Mouse (Mus musculus) MEL (cell line): Measurements from ENCODE around the gene Tst. TPM values are rescaled to one million over a fixed set of nuclear protein-coding genes. Genes with fewer than 3 reads are reported as not detected.

Experiments used
- DNase-seq: peaks from one replicate; pipeline ENCODE4 v3.0.0; 2011; ENCODE audit warnings: low read depth, low spot score
- H3K27ac ChIP-seq: 2 replicates; pipeline ENCODE4 v1.5.1; 2012; ENCODE audit warnings: low read depth, mild to moderate bottlenecking, control low read depth, low read length, moderate library complexity; ENCODE audit not compliant: control insufficient read depth
- H3K27me3 ChIP-seq, 2 experiments: fragments of 150-350 bp in 1 of 2; sonication (generic) in 1 of 2; 2 replicates each; pipeline ENCODE4 v1.6.1; 2012; ENCODE audit warnings: low read length in 2 of 2, mild to moderate bottlenecking in 2 of 2, improper control_type of control experiment in 1 of 2, moderate library complexity in 1 of 2; ENCODE audit not compliant: insufficient read depth in 2 of 2, control insufficient read depth in 1 of 2
- H3K36me3 ChIP-seq, 2 experiments: 2 replicates each; pipeline ENCODE4 v1.6.1; 2012 to 2014; ENCODE audit warnings: low read length in 2 of 2, improper control_type of control experiment in 1 of 2, inconsistent platforms in 1 of 2, mild to moderate bottlenecking in 1 of 2; ENCODE audit not compliant: insufficient read depth in 2 of 2, control insufficient read depth in 1 of 2
- H3K4me1 ChIP-seq, 2 experiments: fragments of 150-350 bp in 1 of 2; sonication (generic) in 1 of 2; 2 replicates each; pipeline ENCODE4 v1.6.1; 2012; ENCODE audit warnings: low read length in 2 of 2, improper control_type of control experiment in 1 of 2, mild to moderate bottlenecking in 1 of 2; ENCODE audit not compliant: insufficient read depth in 2 of 2, control insufficient read depth in 1 of 2
- H3K4me3 ChIP-seq, 2 experiments: fragments of 150-350 bp in 1 of 2; sonication (generic) in 1 of 2; 2 replicates each; pipeline ENCODE4 v1.5.1; 2012; ENCODE audit warnings: low read depth in 2 of 2, low read length in 2 of 2, mild to moderate bottlenecking in 2 of 2, moderate library complexity in 2 of 2, control low read depth in 1 of 2, improper control_type of control experiment in 1 of 2; ENCODE audit not compliant: control insufficient read depth in 1 of 2, insufficient read depth in 1 of 2
- H3K79me2 ChIP-seq: 2 replicates; pipeline ENCODE4 v1.6.1; 2012; ENCODE audit warnings: mild to moderate bottlenecking, low read length, moderate library complexity; ENCODE audit not compliant: control insufficient read depth, poor library complexity, insufficient read depth
- H3K9ac ChIP-seq: 2 replicates; pipeline ENCODE4 v1.6.1; 2012; ENCODE audit warnings: low read depth, mild to moderate bottlenecking, control low read depth, low read length, moderate library complexity; ENCODE audit not compliant: control insufficient read depth, poor library complexity, severe bottlenecking
- H3K9me3 ChIP-seq: fragments of 150-350 bp; sonication (generic); replicated peaks from 2 replicates; pipeline ENCODE4 v1.6.1; 2012; ENCODE audit warnings: mild to moderate bottlenecking, low read length, improper control_type of control experiment, moderate library complexity; ENCODE audit not compliant: insufficient read depth
- BHLHE40 ChIP-seq: IDR thresholded peaks from 2 replicates; pipeline ENCODE4 v1.6.1; 2012; ENCODE audit warnings: low read depth, mild to moderate bottlenecking, inconsistent platforms, low read length, improper control_type of control experiment, borderline replicate concordance
- CTCF ChIP-seq, 3 experiments: IDR thresholded peaks in 2 of 3; conservative IDR thresholded peaks in 1 of 3; 2 replicates each; pipeline ENCODE4 v1.5.1; 2011 to 2012; ENCODE audit warnings: low read length in 3 of 3, low read depth in 2 of 3, mild to moderate bottlenecking in 2 of 3, improper control_type of control experiment in 1 of 3, inconsistent platforms in 1 of 3, mixed read lengths in 1 of 3, moderate library complexity in 1 of 3; ENCODE audit not compliant: control insufficient read depth in 1 of 3, insufficient read depth in 1 of 3, poor library complexity in 1 of 3, severe bottlenecking in 1 of 3
- ELF1 ChIP-seq: IDR thresholded peaks from 2 replicates; pipeline ENCODE4 v1.6.1; 2014; ENCODE audit warnings: low read depth, mild to moderate bottlenecking, inconsistent platforms, low read length, improper control_type of control experiment, moderate library complexity
- EP300 ChIP-seq, 2 experiments: IDR thresholded peaks; 2 replicates each; pipeline ENCODE4 v1.6.1; 2011; ENCODE audit warnings: improper control_type of control experiment in 2 of 2, low read length in 2 of 2, low read depth in 1 of 2, mild to moderate bottlenecking in 1 of 2
- ETS1 ChIP-seq: IDR thresholded peaks from 2 replicates; pipeline ENCODE4 v1.6.1; 2012; ENCODE audit warnings: low read depth, mild to moderate bottlenecking, inconsistent platforms, low read length, improper control_type of control experiment, moderate library complexity
- JUND ChIP-seq: IDR thresholded peaks from 2 replicates; pipeline ENCODE4 v1.6.1; 2011; ENCODE audit warnings: low read depth, mild to moderate bottlenecking, improper control_type of control experiment, low read length
- MAFK ChIP-seq: IDR thresholded peaks from 2 replicates; pipeline ENCODE4 v1.6.1; 2011; ENCODE audit warnings: low read depth, mild to moderate bottlenecking, low read length, improper control_type of control experiment, borderline replicate concordance
- MXI1 ChIP-seq: IDR thresholded peaks from 2 replicates; pipeline ENCODE4 v1.6.1; 2011; ENCODE audit warnings: mild to moderate bottlenecking, low read depth, low read length, improper control_type of control experiment
- NELFE ChIP-seq: IDR thresholded peaks from 2 replicates; pipeline ENCODE4 v1.6.1; 2011; ENCODE audit warnings: low read depth, low read length, improper control_type of control experiment
- NRF1 ChIP-seq: IDR thresholded peaks from 2 replicates; pipeline ENCODE4 v1.6.1; 2014; ENCODE audit warnings: low read depth, mild to moderate bottlenecking, inconsistent platforms, low read length, improper control_type of control experiment, moderate library complexity; ENCODE audit not compliant: poor library complexity, insufficient read depth, severe bottlenecking
- POLR2A ChIP-seq, 2 experiments: IDR thresholded peaks; 2 replicates each; pipeline ENCODE4 v1.6.1; 2011 to 2012; ENCODE audit warnings: low read length in 2 of 2, mild to moderate bottlenecking in 2 of 2, control low read depth in 1 of 2, improper control_type of control experiment in 1 of 2, low read depth in 1 of 2, moderate library complexity in 1 of 2; ENCODE audit not compliant: control insufficient read depth in 1 of 2, insufficient read depth in 1 of 2, poor library complexity in 1 of 2
- RAD21 ChIP-seq: IDR thresholded peaks from 2 replicates; pipeline ENCODE4 v1.6.1; 2011; ENCODE audit warnings: mild to moderate bottlenecking, low read depth, low read length, improper control_type of control experiment
- SMC3 ChIP-seq: IDR thresholded peaks from 2 replicates; pipeline ENCODE4 v1.6.1; 2011; ENCODE audit warnings: low read depth, low read length, improper control_type of control experiment
- TBP ChIP-seq: IDR thresholded peaks from 2 replicates; pipeline ENCODE4 v1.8.0; 2011; ENCODE audit warnings: low read depth, low read length, improper control_type of control experiment
- UBTF ChIP-seq: IDR thresholded peaks from 2 replicates; pipeline ENCODE4 v1.6.1; 2012; ENCODE audit warnings: low read depth, mild to moderate bottlenecking, inconsistent platforms, low read length, improper control_type of control experiment, moderate library complexity, borderline replicate concordance; ENCODE audit not compliant: insufficient read depth
- ZMIZ1 ChIP-seq: IDR thresholded peaks from 2 replicates; pipeline ENCODE4 v1.6.1; 2012; ENCODE audit warnings: low read depth, mild to moderate bottlenecking, inconsistent platforms, low read length, improper control_type of control experiment, moderate library complexity
- polyA plus RNA-seq, 2 experiments: library from polyadenylated mRNA; stranded (reverse) in 1 of 2; unstranded in 1 of 2; fragments of >175 nt in 1 of 2; fragments of >200 nt in 1 of 2; gene quantifications; 2 replicates each; pipeline versions ENCODE4 v1.2.1 to v1.2.4; 2012; ENCODE audit warnings: low replicate concordance in 2 of 2, low read depth in 1 of 2; ENCODE audit not compliant: insufficient read length in 2 of 2, insufficient read depth in 1 of 2, missing spikeins in 1 of 2
- total RNA-seq: library from RNA; depleted of rRNA; stranded (reverse); fragments of 300-350 nt; gene quantifications from 2 replicates; pipeline ENCODE4 v1.2.3, GENCODE M21; 2012

Tst gene
- total and polyA plus RNA-seq, 3 experiments: 29.5 to 34.8 TPM; not detected in 1

DNA sequence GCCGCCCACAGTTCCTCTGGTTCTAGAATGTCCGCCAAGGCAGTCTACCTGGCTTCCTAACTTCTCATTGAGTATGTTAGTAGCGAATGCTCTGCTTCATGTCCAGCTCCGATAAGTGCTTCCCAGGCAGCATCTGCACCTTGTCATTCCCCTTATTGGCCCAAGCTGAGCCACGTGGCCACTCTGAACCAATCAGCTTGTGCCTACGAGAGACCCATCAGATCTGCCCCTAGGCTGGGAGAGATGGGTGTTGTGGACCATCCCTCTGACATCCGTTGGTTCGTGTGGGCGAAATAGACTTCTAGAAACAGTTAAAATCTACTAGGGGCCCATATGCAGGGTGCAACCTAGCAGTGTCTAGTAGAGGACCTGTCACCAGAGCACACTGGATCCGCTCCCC, 27.8 kb downstream of the Tst start (continued):
- TF ChIP-seq NRF1 (0 out of 2 replicates have a peak, but pooled peaks have one; percentile 14), ZMIZ1 (no peak)

DNA sequence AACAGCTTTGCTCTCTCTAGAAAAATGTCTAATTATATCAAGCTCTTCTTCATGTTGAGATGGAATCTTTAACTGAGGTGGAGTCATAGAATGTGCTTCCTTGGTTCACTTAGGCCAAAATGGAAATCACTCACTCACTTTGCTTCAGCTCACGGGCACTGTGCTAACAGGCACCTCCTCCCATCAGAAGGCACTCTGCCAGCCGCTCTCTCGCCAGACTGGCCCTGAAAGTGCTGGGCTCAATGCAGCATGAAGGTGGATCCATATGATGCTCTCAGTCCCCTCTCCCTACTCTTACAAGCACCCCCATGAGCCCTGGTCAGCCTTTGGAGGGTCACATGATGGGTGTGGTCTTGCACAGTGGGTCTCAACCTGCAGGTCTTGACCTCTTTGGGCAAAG, 31.5 kb downstream of the Tst start:
- no peaks in the 10 kb centered on the region for H3K27me3 ChIP-seq

DNA sequence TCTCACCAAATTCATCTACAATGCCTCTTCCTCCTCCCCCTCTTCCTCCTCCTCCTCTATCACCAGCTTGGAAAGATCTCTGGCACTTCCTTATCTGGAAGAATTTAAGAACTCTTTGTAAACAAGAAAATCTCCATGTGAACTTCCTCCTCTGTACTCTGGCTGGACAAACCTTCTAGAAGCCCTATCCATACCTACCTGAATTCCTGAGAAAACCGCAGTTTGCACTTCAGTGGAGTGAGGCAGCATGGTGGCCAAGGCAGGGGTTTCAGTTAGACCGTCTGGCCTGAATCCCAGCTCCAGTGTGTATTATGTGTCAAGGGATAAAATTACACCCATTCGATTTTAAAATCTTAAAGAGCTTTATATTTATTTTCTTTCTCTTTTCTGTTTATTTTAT, 32.9 kb downstream of the Tst start:
- no peaks in the 10 kb centered on the region for H3K9me3 ChIP-seq
- no peak overlapping the region for H3K4me3 ChIP-seq
- no peak overlapping the region for H3K27ac ChIP-seq
- H3K4me1 ChIP-seq: peaks cover 7 to 19% of the 10 kb centered on the region in 2 experiments
- H3K79me2 ChIP-seq: no peaks in the 10 kb centered on the region
- DNase-seq: no peak
- H3K9ac ChIP-seq: no peak overlapping the region
- H3K27me3 ChIP-seq: no peaks in the 10 kb centered on the region
- TF ChIP-seq ZMIZ1: no peak
- no peak for TF ChIP-seq UBTF
- peak; percentile 12 to 45; a peak in 2 of 4 replicates for TF ChIP-seq EP300 (IDR thresholded peaks at IDR 0.05; ENCODE audit: low read depth in 1 of 2, low read length in 2 of 2)
- no peak for TF ChIP-seq MAFK
- no peak for TF ChIP-seq POLR2A (IDR thresholded peaks at IDR 0.05; ENCODE audit: control insufficient read depth in 1 of 2, insufficient read depth in 1 of 2, low read depth in 1 of 2, low read length in 2 of 2, poor library complexity in 1 of 2)
- TF ChIP-seq, all 39 proteins: peak for 1
- H3K36me3 ChIP-seq: peaks cover 0 to 9% of the 10 kb centered on the region in 2 experiments; a peak in 2 of 4 replicates

More for the DNA sequence above, 31.5 kb downstream of the Tst start:
- Histone ChIP-seq H3K27ac (no peak overlapping the region), H3K4me1 (peaks cover 7 to 23% of the 10 kb centered on the region in 2 experiments), H3K4me3 (no peak overlapping the region), H3K79me2 (no peaks in the 10 kb centered on the region; the same call in 1 of the 2 replicates), H3K9ac (no peak overlapping the region), H3K9me3 (no peaks in the 10 kb centered on the region), H3K36me3 (peaks cover 0 to 12% of the 10 kb centered on the region in 2 experiments; a peak in 2 of 4 replicates)
- no peak for DNase-seq
- TF ChIP-seq RAD21: no peak
- no peak for TF ChIP-seq TBP
- TF ChIP-seq ELF1: no peak
- TF ChIP-seq ETS1: no peak
- TF ChIP-seq JUND: no peak
- TF ChIP-seq NELFE: no peak
- no peak for TF ChIP-seq EP300 (IDR thresholded peaks at IDR 0.05; ENCODE audit: low read depth in 1 of 2, low read length in 2 of 2)
- no peak for TF ChIP-seq MXI1
- no peak for TF ChIP-seq BHLHE40
- TF ChIP-seq CTCF (IDR thresholded peaks at IDR 0.05 in 2 of 3, conservative IDR thresholded peaks at IDR 0.05 in 1 of 3; ENCODE audit: control insufficient read depth in 1 of 3, insufficient read depth in 1 of 3, low read depth in 2 of 3, low read length in 3 of 3, poor library complexity in 1 of 3, severe bottlenecking in 1 of 3): no peak
- no peak for TF ChIP-seq SMC3
- no peak for TF ChIP-seq MAFK
